Comparison of ENCODE assay signal across 9 mouse cellular contexts in the genomic region with DNA sequence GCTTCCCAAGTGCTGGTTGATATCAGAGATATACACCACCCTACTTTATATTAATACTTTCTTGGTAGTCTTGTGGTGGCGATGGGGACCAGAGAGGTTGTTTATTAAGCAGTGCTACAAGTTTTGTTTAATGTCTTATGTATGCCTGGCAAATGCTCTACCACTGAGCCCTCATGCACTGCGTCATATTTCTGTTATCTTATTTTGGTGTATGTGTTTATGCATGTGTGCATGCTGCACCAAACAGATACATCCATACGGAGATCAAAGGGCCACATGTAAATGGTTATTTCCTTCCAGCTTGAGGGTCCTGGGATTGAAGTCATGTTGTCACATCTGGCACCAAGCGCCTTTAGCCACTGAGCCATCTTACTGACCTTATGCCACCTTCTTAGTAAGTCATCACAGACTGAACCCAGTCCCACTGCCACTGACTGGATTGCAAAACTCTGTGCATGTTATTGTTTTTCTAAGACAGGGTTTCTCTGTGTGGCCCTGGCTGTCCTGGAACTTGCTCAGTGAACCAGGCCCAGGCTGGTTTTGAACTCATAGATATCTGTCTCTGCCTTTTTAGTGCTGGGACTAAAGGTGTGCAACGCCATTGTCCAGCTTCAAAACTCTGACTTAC. TPM values are rescaled to one million over a fixed set of nuclear protein-coding genes. Genes with fewer than 3 reads are reported as not detected.
DNase-seq lines count a peak whose midpoint lies in the region; ATAC-seq and TF ChIP-seq lines count a peak whose summit lies in the region.
"Had no signal": no experiment of that assay in that cellular context is flagged by ENCODE, and none has a peak within 500 bp of the region (broad histone marks: within the 10 kb centered on the region; RNA-seq: fewer than 3 reads in every experiment).

No protein-coding gene starts in this region.

- H3K9me3 ChIP-seq in hindbrain, embryonic 11.5 days (ENCODE audit: control insufficient read depth, low read length), result no peaks in the 10 kb centered on the region

- no peaks in the 10 kb centered on the region for H3K27me3 ChIP-seq in hindbrain, embryonic 11.5 days (ENCODE audit: control insufficient read depth, insufficient read depth, low read length)

- H3K4me2 ChIP-seq in hindbrain, embryonic 11.5 days (replicated peaks; ENCODE audit: low read depth, low read length), result peak overlapping the region; percentile 40

- H3K36me3 ChIP-seq in hindbrain, embryonic 11.5 days (ENCODE audit: control insufficient read depth, insufficient read depth, low read length), result no peaks in the 10 kb centered on the region
- no peaks in the 10 kb centered on the region for H3K36me3 ChIP-seq in macrophage (ENCODE audit: inconsistent target)

- TF ChIP-seq CTCF in gastrocnemius, adult 2 months (IDR thresholded peaks at IDR 0.05), result no peak

- 0 out of 2 replicates have a peak overlapping the region, but pooled peaks have one; percentile 27 for H3K9ac ChIP-seq in hindbrain, embryonic 11.5 days (ENCODE audit: low read depth, low read length)

- peaks cover 98% of the 10 kb centered on the region for H3K79me2 ChIP-seq in macrophage (ENCODE audit: inconsistent target)

- H3K27ac ChIP-seq in gastrocnemius, adult 2 months, result no peak overlapping the region
- no peak overlapping the region for H3K27ac ChIP-seq in hindbrain, embryonic 11.5 days (ENCODE audit: low read depth, low read length)
- H3K27ac ChIP-seq in macrophage, result no peak overlapping the region

- WGBS in hindbrain, embryonic 11.5 days, result 89% methylated on average over 5 of the region's 5 CpGs
- 89% methylated on average over 5 of the region's 5 CpGs for WGBS in macrophage (ENCODE audit: missing documents)

- no peak for DNase-seq in gastrocnemius, adult 2 months
- DNase-seq in gastrocnemius, postnatal 14 days, result no peak
- DNase-seq in adipocyte (ENCODE audit: low spot score), result peak; percentile 57
- DNase-seq in hindbrain, embryonic 11.5 days (ENCODE audit: low spot score), result no peak
- DNase-seq in right cerebral cortex, postnatal 36 days (ENCODE audit: low spot score in 2 of 2), result no peak
- DNase-seq in layer of hippocampus, postnatal 36 days, result no peak

- 0 out of 2 replicates have a peak, but pooled peaks cover 3% of the 10 kb centered on the region for H3K4me1 ChIP-seq in hindbrain, embryonic 11.5 days (replicated peaks; ENCODE audit: control insufficient read depth, insufficient read depth, low read length)

- intact Hi-C loops in gastrocnemius, adult 2 months (cut with DNase I), result no loop called here
- intact Hi-C loops in gastrocnemius, postnatal 14 days (cut with DNase I; ENCODE audit: low total_unique reads), result no loop called here

- H3K4me3 ChIP-seq in gastrocnemius, adult 2 months, result peak overlapping the region; percentile 96
- H3K4me3 ChIP-seq in hindbrain, embryonic 11.5 days (ENCODE audit: low read depth, low read length), result peak overlapping the region; percentile 85
- peak overlapping the region; percentile 85 for H3K4me3 ChIP-seq in macrophage (ENCODE audit: inconsistent target)

- no peak for ATAC-seq in hindbrain, embryonic 11.5 days (ENCODE audit: low FRiP score)
- ATAC-seq in CD4-positive, CD25-positive, alpha-beta regulatory T cell, adult 4 months, result no peak

RNA-seq across cellular contexts. Expression of a gene that starts 1.2 kb away (rescaled TPM):
- 1 to 10 TPM; 6.0 to 6.3 TPM for total RNA-seq in gastrocnemius, adult 2 months (2021)
- 1 to 10 TPM; 4.8 to 5.1 TPM for total RNA-seq in gastrocnemius, postnatal 14 days (2021)
- polyA plus RNA-seq in hindbrain, embryonic 11.5 days (2014; fragmentation: Nextera tagmentation; extraction: Ambion mirVana), result 43.9 and 44.1 TPM in 2 replicates
- 10 to 100 TPM; 19.1 to 51.6 (median 37.5) TPM for total RNA-seq in macrophage (2018; cell fraction: chromatin; rRNA removed)
- 10 to 100 TPM in 23 of 26 experiments, 1 to 10 TPM in 3; 9.1 to 14.3 (median 11.7) TPM for total RNA-seq in macrophage (2018; cell fraction: cytosol; rRNA removed)
- total RNA-seq in macrophage (2018; cell fraction: nucleus; rRNA removed), result 10 to 100 TPM; 22.7 to 41.8 (median 30.4) TPM
- 10.6 to 21.0 TPM (median 16.0 TPM) in 3 replicates for polyA plus RNA-seq in macrophage (2018)
- 10 to 100 TPM; 12.4 TPM for total RNA-seq in layer of hippocampus, postnatal 36 days (2021)
- 10 to 100 TPM; 24.9 to 38.3 TPM for polyA plus RNA-seq in CD4-positive, CD25-positive, alpha-beta regulatory T cell, adult 4 months (2017; shearing (Covaris generic))

RNA-seq across cellular contexts. Expression of a gene that starts 1.3 kb away (rescaled TPM):
- 100 to 1,000 TPM; 773 to 991 TPM for total RNA-seq in gastrocnemius, adult 2 months (2021)
- 100 to 1,000 TPM; 725 to 812 TPM for total RNA-seq in gastrocnemius, postnatal 14 days (2021)
- polyA plus RNA-seq in hindbrain, embryonic 11.5 days (2014; fragmentation: Nextera tagmentation; extraction: Ambion mirVana), result 566 and 567 TPM in 2 replicates
- total RNA-seq in macrophage (2018; cell fraction: chromatin; rRNA removed), result 100 to 1,000 TPM in 1 of 26 experiments, 10 to 100 TPM in 25; 12.2 to 122 (median 50.0) TPM
- total RNA-seq in macrophage (2018; cell fraction: cytosol; rRNA removed), result 100 to 1,000 TPM; 156 to 262 (median 210) TPM
- total RNA-seq in macrophage (2018; cell fraction: nucleus; rRNA removed), result 10 to 100 TPM; 22.5 to 91.9 (median 49.4) TPM
- polyA plus RNA-seq in macrophage (2018), result 245 to 309 TPM (median 249 TPM) in 3 replicates
- total RNA-seq in layer of hippocampus, postnatal 36 days (2021), result 100 to 1,000 TPM; 256 to 257 TPM
- polyA plus RNA-seq in CD4-positive, CD25-positive, alpha-beta regulatory T cell, adult 4 months (2017; shearing (Covaris generic)), result 100 to 1,000 TPM; 553 to 566 TPM

RNA-seq across cellular contexts. Expression of a gene that starts 33.2 kb away (rescaled TPM):
- total RNA-seq in gastrocnemius, adult 2 months (2021), result 10 to 100 TPM; 10.0 to 12.2 TPM
- total RNA-seq in gastrocnemius, postnatal 14 days (2021), result 1 to 10 TPM; 6.0 to 6.6 TPM
- polyA plus RNA-seq in hindbrain, embryonic 11.5 days (2014; fragmentation: Nextera tagmentation; extraction: Ambion mirVana), result 18.3 and 18.9 TPM in 2 replicates
- total RNA-seq in macrophage (2018; cell fraction: chromatin; rRNA removed), result 10 to 100 TPM in 22 of 26 experiments, 1 to 10 TPM in 4; 5.4 to 25.7 (median 19.5) TPM
- total RNA-seq in macrophage (2018; cell fraction: cytosol; rRNA removed), result 10 to 100 TPM in 11 of 26 experiments, 1 to 10 TPM in 15; 4.5 to 12.5 (median 9.3) TPM
- 10 to 100 TPM in 18 of 26 experiments, 1 to 10 TPM in 8; 5.3 to 28.4 (median 13.0) TPM for total RNA-seq in macrophage (2018; cell fraction: nucleus; rRNA removed)
- 5.1 to 15.9 TPM (median 8.5 TPM) in 3 replicates for polyA plus RNA-seq in macrophage (2018)
- total RNA-seq in layer of hippocampus, postnatal 36 days (2021), result 10 to 100 TPM; 15.0 to 15.8 TPM
- polyA plus RNA-seq in CD4-positive, CD25-positive, alpha-beta regulatory T cell, adult 4 months (2017; shearing (Covaris generic)), result 10 to 100 TPM; 16.5 to 17.0 TPM

RNA-seq across cellular contexts. Expression of a gene that starts 49.6 kb away (rescaled TPM):
- under 1 TPM; 0.33 TPM for total RNA-seq in gastrocnemius, adult 2 months (2021)
- under 1 TPM; 0.40 to 0.74 TPM for total RNA-seq in gastrocnemius, postnatal 14 days (2021)
- polyA plus RNA-seq in hindbrain, embryonic 11.5 days (2014; fragmentation: Nextera tagmentation; extraction: Ambion mirVana), result 0.31 and 0.49 TPM in 2 replicates
- 1 to 10 TPM in 1 of 26 experiments, not detected in 25; 1.4 TPM for total RNA-seq in macrophage (2018; cell fraction: chromatin; rRNA removed)
- total RNA-seq in macrophage (2018; cell fraction: cytosol; rRNA removed), result not detected
- under 1 TPM in 1 of 26 experiments, not detected in 25; 0.34 TPM for total RNA-seq in macrophage (2018; cell fraction: nucleus; rRNA removed)
- not detected in 3 replicates for polyA plus RNA-seq in macrophage (2018)
- total RNA-seq in layer of hippocampus, postnatal 36 days (2021), result 1 to 10 TPM; 1.7 to 2.2 TPM
- polyA plus RNA-seq in CD4-positive, CD25-positive, alpha-beta regulatory T cell, adult 4 months (2017; shearing (Covaris generic)), result not detected
- polyA plus RNA-seq: inflammation-experienced regulatory T-cells, adult 6 months had no signal
